Mouse (Mus musculus): Measurements from ENCODE around the gene Dalrd3. TPM values are rescaled to one million over a fixed set of nuclear protein-coding genes. Genes with fewer than 3 reads are reported as not detected.

Gene Dalrd3
- total and polyA plus RNA-seq, 2 experiments from 2014 or later: 119 to 313 TPM

GRCm38 (mm10) chr9:108570207-108570896, 666 bp downstream of the Dalrd3 start:
- H3K36me3 ChIP-seq (ENCODE audit: insufficient read depth, low read length): peaks cover 41% of the 10 kb centered on the region
- H3K4me2 ChIP-seq (ENCODE audit: low read depth, low read length, poor library complexity, severe bottlenecking): peak overlapping the region; percentile 99
- ATAC-seq (ENCODE audit: low FRiP score): no peak
- TF ChIP-seq CTCF (IDR thresholded peaks at IDR 0.05): peak; percentile 73
- H3K4me1 ChIP-seq (ENCODE audit: insufficient read depth, low read length): peaks cover 17% of the 10 kb centered on the region
- no peaks in the 10 kb centered on the region for H3K27me3 ChIP-seq (ENCODE audit: insufficient read depth, low read length)
- no peaks in the 10 kb centered on the region for H3K9me3 ChIP-seq (ENCODE audit: low read length)
- peak overlapping the region; percentile 57 for H3K4me3 ChIP-seq (ENCODE audit: low read depth, low read length)
- H3K27ac ChIP-seq (ENCODE audit: low read depth, low read length): peak overlapping the region; percentile 64
- WGBS: 2% methylated on average over 39 of the region's 40 CpGs
- peak; percentile 85 for DNase-seq (ENCODE audit: low spot score)
- H3K9ac ChIP-seq (replicated peaks; ENCODE audit: low read length, poor library complexity, severe bottlenecking): peak overlapping the region; percentile 60

DNA sequence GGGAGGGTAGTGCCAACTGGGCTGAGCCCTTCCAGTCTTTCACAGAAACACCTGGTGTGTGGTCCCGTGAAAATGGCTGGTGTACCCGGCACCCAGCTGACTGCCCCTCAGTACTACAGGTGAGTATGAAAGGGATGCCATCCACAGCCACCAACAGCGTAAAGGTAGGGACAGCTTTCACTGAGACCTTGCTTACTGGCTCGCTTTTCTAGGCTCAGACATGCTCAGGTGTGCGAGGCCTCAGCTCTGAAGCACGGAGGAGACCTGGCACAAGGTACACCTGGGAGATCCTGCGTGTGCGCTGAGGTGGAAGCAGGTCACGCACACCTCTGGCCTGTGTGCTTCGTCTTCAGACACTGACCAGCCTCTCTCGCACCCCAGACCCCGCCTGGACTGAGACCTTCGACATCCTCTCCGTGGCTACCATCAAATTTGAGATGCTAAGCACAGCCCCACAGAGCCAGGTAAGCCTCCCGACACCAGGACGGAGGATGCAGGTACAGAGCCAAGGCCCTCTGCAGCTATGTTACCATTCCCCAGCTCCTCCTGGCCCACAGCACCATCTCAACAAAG, 1.8 kb downstream of the Dalrd3 start:
- WGBS: 95% methylated on average over 16 of the region's 16 CpGs
- Histone ChIP-seq H3K9ac (replicated peaks; ENCODE audit: low read length, poor library complexity, severe bottlenecking) (no peak overlapping the region), H3K4me3 (ENCODE audit: low read depth, low read length) (no peak overlapping the region), H3K27me3 (ENCODE audit: insufficient read depth, low read length) (no peaks in the 10 kb centered on the region), H3K4me2 (ENCODE audit: low read depth, low read length, poor library complexity, severe bottlenecking) (no peak overlapping the region), H3K4me1 (ENCODE audit: insufficient read depth, low read length) (peaks cover 22% of the 10 kb centered on the region), H3K9me3 (ENCODE audit: low read length) (no peaks in the 10 kb centered on the region), H3K36me3 (ENCODE audit: insufficient read depth, low read length) (peaks cover 46% of the 10 kb centered on the region), H3K27ac (ENCODE audit: low read depth, low read length) (no peak overlapping the region)
- DNase-seq (ENCODE audit: low spot score) (no peak), ATAC-seq (ENCODE audit: low FRiP score) (no peak)
- no peak for TF ChIP-seq CTCF (IDR thresholded peaks at IDR 0.05)

DNA sequence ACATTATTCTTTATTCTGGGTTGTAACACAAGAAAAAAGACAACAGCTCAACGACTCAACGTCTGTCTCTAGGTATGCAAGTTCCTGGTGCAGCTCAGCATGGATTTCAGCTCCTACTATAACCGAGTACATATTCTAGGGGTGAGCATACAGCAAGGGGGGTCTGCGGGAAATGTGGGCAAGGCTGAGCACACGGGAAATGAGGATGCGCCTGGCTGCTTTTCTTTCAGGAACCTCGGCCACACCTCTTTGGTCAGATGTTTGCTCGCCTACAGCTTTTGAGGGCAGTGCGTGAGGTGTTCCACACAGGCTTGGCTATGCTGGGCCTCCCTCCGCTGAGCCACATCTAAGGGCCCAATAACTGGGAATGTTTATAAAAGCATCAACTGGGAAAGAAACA, 2.6 kb downstream of the Dalrd3 start:
- H3K4me1 ChIP-seq (ENCODE audit: insufficient read depth, low read length): peaks cover 29% of the 10 kb centered on the region
- WGBS: 83% methylated on average over 10 of the region's 10 CpGs
- peaks cover 46% of the 10 kb centered on the region for H3K36me3 ChIP-seq (ENCODE audit: insufficient read depth, low read length)
- no peak overlapping the region for H3K27ac ChIP-seq (ENCODE audit: low read depth, low read length)
- no peaks in the 10 kb centered on the region for H3K27me3 ChIP-seq (ENCODE audit: insufficient read depth, low read length)
- H3K4me2 ChIP-seq (ENCODE audit: low read depth, low read length, poor library complexity, severe bottlenecking): no peak overlapping the region
- no peak overlapping the region for H3K9ac ChIP-seq (replicated peaks; ENCODE audit: low read length, poor library complexity, severe bottlenecking)
- H3K9me3 ChIP-seq (ENCODE audit: low read length): no peaks in the 10 kb centered on the region
- DNase-seq (ENCODE audit: low spot score) (no peak), ATAC-seq (ENCODE audit: low FRiP score) (no peak)
- no peak overlapping the region for H3K4me3 ChIP-seq (ENCODE audit: low read depth, low read length)
- no peak for TF ChIP-seq CTCF (IDR thresholded peaks at IDR 0.05)

GRCm38 (mm10) chr9:108573774-108574690, 4.3 kb downstream of the Dalrd3 start:
- Histone ChIP-seq H3K4me1 (ENCODE audit: insufficient read depth, low read length) (peaks cover 28% of the 10 kb centered on the region; the same call in 1 of the 2 replicates), H3K4me3 (ENCODE audit: low read depth, low read length) (no peak overlapping the region), H3K4me2 (ENCODE audit: low read depth, low read length, poor library complexity, severe bottlenecking) (peak overlapping the region; percentile 9; the same call in 1 of the 2 replicates), H3K27me3 (ENCODE audit: insufficient read depth, low read length) (no peaks in the 10 kb centered on the region), H3K9me3 (ENCODE audit: low read length) (no peaks in the 10 kb centered on the region), H3K36me3 (ENCODE audit: insufficient read depth, low read length) (peaks cover 46% of the 10 kb centered on the region), H3K27ac (ENCODE audit: low read depth, low read length) (peak overlapping the region; percentile 57), H3K9ac (replicated peaks; ENCODE audit: low read length, poor library complexity, severe bottlenecking) (peak overlapping the region; percentile 33; the same call in 1 of the 2 replicates)
- ATAC-seq (ENCODE audit: low FRiP score) (peak; percentile 24; the same call in 1 of the 2 replicates), DNase-seq (ENCODE audit: low spot score) (peak; percentile 74)
- 50% methylated on average over 26 of the region's 26 CpGs for whole genome bisulfite sequencing
- peak; percentile 80 for TF ChIP-seq CTCF (IDR thresholded peaks at IDR 0.05)

DNA sequence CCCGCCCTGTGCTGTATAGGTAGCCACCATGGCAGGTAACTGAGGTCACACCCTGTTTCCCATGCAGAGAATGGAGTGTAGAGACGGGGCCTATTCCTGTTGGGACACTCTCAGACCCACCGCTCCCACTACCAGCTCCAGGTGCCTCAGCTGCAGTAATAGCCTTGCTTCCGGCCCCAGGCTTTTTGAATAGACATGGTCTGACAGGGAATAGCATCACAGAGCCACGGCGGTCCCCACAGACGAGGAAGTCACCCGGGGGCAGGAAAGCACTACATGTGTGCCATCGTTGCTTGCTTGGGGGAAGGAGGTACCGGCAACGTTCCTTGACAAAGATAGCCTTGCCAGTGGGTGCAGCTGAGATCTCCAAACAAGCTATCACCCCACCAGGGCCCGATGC, 5.2 kb downstream of the Dalrd3 start:
- no peaks in the 10 kb centered on the region for H3K9me3 ChIP-seq (ENCODE audit: low read length)
- no peak overlapping the region for H3K27ac ChIP-seq (ENCODE audit: low read depth, low read length)
- 84% methylated on average over 12 of the region's 12 CpGs for WGBS
- H3K27me3 ChIP-seq (ENCODE audit: insufficient read depth, low read length): no peaks in the 10 kb centered on the region
- H3K4me2 ChIP-seq (ENCODE audit: low read depth, low read length, poor library complexity, severe bottlenecking): peak overlapping the region; percentile 15; the same call in 1 of the 2 replicates
- no peak for TF ChIP-seq CTCF (IDR thresholded peaks at IDR 0.05)
- peaks cover 46% of the 10 kb centered on the region for H3K36me3 ChIP-seq (ENCODE audit: insufficient read depth, low read length)
- DNase-seq (ENCODE audit: low spot score) (no peak), ATAC-seq (ENCODE audit: low FRiP score) (no peak)
- no peak overlapping the region for H3K9ac ChIP-seq (replicated peaks; ENCODE audit: low read length, poor library complexity, severe bottlenecking)
- H3K4me1 ChIP-seq (ENCODE audit: insufficient read depth, low read length): peaks cover 32% of the 10 kb centered on the region; the same call in 1 of the 2 replicates
- H3K4me3 ChIP-seq (ENCODE audit: low read depth, low read length): no peak overlapping the region

Data from midbrain, postnatal 0 days (tissue).